Comparison of ENCODE assay signal across 1 mouse cellular context in genomic region chr13:18933191-18933590, GRCm38 (mm10). TPM values are rescaled to one million over a fixed set of nuclear protein-coding genes. Genes with fewer than 3 reads are reported as not detected.
"Had no signal": no experiment of that assay in that cellular context is flagged by ENCODE, and none has a peak within 500 bp of the region (broad histone marks: within the 10 kb centered on the region; RNA-seq: fewer than 3 reads in every experiment).

No protein-coding gene starts in this region.

RNA-seq across cellular contexts. Expression of gene Amph, which starts 14.8 kb away (rescaled TPM):
- total RNA-seq: hematopoietic stem cell, adult 5-6 weeks had no signal
